Mouse (Mus musculus): Measurements from ENCODE around the gene Camk2n2.

The Camk2n2 gene

DNA sequence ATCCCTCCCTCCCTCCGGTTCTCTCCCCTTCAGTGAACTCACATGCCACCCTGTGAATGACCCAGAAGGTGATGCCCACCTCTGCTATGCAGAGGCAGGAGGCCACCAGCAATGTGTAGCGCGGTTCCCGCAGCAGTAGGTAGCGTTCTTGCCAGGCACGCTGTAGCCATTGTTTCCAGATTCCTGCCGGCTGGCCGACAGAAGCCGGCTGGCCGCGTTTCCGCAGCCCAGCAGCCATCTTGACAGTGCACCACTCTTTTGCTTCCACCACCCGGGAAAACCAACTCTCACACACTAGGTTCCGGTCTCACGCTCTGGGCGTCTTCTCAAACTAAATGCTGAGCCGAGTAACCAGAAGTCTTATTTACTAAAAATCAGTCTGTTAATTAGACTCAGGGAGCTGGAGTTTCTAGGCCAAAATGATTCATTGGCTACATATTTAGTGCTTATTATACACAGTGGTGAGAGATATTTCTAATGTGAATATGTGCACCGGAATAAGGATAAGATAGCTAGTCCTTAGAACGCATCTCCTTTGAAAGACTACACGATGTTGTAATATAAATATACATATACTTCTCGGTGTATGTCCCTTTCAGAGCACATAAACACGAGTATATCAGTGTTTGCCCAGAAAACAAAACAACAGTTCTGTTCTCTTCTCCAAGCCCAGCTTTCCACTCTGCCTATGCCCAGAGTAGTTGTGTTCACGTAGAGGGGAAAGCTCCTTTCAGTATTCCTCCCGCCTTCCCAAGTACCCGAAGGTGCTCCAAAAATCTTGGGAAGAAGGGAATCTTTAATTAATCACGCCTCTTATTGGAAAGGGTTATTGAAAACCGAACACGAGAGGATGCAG lies 10.4 kb downstream of the Camk2n2 start:
- peak; percentile 70 for DNase-seq

DNA sequence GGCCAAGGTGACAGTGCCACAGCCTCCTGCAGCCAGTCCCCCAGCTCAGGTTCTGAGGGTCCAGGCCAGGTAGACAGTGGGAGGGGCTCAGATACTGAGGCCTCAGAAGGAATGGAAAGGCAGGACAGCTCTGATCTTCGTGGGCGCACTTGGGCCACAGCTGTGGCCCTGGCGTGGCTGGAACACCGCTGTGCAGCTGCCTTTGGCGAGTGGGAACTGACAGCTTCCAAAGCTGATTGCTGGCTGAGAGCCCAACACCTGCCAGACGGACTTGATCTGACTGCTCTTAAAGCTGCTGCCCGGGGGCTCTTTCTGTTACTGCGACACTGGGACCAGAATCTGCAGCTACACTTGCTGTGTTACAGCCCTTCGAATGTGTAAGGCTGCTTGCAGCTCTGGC lies 16.4 kb downstream of the Camk2n2 start:
- DNase-seq = no peak

- DNase-seq = no peak
These were observed 20.6 kb downstream of the Camk2n2 start for GRCm38 (mm10) chr16:20600511-20600910.

DNA sequence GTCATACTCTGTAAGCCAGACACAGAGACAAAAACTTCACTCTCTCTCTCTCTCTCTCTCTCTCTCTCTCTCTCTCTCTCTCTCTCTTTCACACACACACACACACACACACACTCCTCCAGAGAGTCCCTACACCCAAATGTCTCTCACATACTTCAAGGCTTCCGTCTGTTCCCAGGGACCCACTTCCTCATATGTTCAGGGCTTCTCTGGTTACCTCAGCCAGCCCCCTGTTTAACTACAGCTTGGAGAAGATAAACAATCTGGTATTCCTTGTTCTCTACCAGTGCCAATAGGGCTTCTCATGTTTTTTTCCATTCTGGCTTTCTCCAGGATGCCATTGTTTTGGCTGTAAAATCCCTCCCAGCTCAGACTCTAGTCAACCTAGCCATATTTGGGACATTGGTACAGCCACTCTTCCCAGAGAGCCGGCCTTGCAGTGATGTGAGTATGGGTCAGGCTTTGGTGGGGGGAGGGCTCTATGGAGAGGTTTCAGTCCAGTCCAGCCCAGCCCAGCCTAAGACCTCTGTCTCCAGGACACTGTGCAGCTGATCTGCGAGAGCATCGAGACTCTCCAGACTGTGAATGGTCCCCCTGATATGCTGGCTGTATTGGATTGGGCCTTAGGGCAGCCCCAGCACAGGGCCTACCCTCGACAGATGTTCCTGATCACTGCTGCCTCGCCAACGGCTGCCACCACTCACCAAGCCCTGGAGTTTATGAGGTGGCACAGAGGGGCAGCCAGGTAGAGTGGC lies 24.2 kb downstream of the Camk2n2 start:
- DNase-seq = no peak

DNA sequence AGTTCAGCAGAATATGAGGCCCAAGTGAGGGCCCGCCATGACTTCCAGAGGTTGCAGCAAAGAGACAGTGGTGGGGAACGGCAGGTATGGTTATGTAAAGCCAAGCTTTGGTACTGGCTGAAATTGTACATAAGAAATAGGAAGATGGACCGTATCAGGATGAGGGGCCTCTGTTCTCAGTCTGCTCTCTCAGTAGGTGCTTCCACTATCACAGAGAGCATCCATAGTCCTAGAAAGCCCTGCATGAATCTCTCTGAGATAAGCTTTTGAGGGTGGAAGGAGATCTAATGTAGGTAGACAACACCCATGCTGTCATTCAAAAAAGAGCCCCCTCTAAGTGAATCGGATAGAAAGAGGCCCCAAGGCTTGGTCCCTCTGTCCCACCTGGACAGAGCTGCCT lies 25.4 kb downstream of the Camk2n2 start:
- no peak for DNase-seq

- DNase-seq = no peak
These were observed 25.9 kb downstream of the Camk2n2 start for GRCm38 (mm10) chr16:20595060-20595673.

DNA sequence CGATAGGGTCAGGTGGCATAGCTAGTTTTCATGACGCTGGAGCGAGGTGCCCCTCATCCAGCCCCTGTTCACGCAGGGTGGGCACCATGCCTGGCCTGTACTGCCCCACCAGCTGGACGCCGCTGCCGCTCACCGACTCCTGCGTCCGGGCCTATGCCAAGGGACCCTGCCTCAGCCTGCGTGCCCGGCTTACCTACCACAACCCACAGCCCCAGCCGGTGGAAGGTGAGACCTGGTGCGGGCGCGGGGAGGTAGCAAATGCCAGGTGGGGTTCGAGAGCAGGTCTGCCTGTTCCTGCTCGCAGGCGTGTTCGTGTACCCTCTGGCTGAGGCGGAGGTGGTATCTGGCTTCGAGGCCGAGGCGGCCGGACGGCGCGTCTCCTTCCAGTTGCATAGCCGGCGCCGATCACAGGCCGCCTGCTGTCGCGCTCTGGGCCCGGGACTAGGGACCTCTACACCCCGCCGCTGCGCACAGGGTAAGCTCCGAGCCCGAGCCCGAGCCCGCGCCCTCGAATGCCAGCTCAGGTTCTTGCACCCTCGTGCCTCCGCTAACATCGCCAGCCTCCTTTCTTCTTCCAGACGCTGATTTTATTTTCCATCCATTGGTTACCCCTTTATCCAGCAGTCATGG lies 29.9 kb downstream of the Camk2n2 start:
- DNase-seq = no peak

- no peak for DNase-seq
These were observed 30.4 kb downstream of the Camk2n2 start for GRCm38 (mm10) chr16:20590680-20591038.

- peak; percentile 42 for DNase-seq
These were observed 31.0 kb downstream of the Camk2n2 start for GRCm38 (mm10) chr16:20589939-20590679.

DNA sequence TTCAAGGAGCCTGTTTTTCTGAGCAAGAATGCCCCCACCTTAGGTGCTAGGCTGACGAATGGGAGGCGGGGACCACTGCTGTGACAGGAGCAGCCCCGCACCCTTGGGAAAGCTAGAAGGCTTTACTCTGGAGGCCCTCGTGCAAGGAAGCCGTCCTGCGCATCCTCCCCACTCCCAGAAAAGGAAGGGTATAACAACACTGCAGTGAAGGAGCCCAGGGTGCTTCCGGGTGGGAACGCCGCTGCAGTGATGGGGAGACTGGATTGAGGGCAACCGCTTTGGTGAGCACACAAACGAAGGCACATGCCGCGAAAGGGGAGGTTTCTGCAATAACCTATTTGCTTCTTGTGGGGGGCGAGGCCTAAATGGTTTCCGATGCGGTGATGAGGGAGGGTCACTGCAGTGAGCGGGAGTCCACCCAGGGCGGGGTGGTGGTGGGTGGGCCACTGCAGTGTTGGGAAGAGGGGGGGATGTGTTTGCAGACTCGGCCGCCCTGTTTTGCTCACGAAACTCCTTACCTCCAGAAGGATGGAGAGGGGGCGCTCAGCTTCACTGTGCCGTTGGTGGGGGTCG lies 31.6 kb downstream of the Camk2n2 start, which contains the start of gene Vwa5b2:
Vwa5b2 (plus strand) TSS at position 106 of the 573 bp plus-strand sequence.
- DNase-seq = no peak

All from cerebellum, adult 11 months (tissue).